Mouse (Mus musculus): ENCODE results near the gene Umodl1.

The Umodl1 gene

DNA sequence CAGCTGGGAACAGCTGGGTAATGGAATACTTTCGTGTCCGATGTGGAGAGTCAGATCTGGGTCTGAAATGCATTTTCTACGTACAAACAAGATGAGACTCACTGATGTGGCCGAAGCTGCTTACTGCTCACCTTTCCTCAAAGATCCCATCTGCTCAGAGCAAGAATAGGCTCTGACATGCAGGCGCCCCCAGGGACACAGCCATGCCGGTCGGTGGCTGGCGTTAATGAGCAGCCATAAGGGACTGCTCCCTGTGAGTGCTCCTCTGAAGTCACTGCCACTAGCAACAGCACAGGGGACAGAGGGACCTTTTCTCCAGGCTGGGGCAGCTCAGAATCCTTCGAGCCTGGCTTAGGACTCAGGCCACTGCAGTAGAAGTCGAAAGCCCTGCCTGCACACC, at the start of gene Umodl1:
Umodl1 (plus strand) TSS at position 301 of the 400 bp plus-strand sequence.
- no peak for DNase-seq

- DNase-seq, result no peak
Measured at GRCm38 (mm10) chr17:30907577-30907976, 46.9 kb upstream of the Umodl1 start.

DNA sequence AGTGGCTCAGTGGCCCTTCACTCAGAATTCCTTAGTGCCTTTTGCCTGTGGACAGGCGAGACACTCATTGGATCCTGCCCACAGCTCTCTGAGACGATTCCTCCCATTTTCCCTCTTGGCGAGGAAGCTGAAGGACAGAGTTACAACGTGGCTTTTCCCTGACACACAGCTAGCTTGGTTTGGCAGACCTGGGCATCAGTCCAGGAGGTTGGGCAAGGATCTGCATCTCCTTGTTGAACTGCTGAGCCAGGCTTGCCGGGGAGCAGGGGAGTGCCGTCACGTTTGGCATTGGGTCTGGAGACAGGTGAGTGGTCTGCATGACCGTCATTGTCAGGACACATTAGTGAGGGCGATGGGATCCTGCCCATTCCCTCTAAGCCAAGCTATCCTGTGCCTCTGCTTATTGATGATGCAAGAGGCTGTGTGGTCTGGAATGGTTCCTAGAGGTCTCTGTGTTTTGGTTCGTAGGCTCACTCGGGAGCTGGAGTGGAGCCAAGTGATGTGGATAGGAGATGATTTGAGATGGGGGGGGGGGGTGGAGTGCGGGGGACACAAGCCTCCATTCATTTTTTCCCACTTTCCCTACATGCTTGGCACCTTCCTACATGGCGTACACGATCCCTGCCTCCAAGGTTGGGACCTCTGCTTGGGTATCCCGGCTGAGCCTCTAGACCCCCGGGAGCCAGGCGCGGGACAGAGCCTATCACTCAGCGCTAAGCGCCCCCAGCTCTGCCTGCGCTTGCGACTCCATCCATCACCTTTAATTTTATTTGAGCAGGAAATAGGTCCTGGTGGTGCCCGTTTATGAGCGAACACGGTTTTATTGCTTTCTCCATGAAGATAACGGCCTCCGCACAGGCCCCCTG, 43.3 kb upstream of the Umodl1 start:
- no peak for DNase-seq

- no peak for DNase-seq
Measured at GRCm38 (mm10) chr17:30911732-30912088, 42.7 kb upstream of the Umodl1 start.

GRCm38 (mm10) chr17:30912536-30912935, 41.9 kb upstream of the Umodl1 start:
- no peak for DNase-seq

DNA sequence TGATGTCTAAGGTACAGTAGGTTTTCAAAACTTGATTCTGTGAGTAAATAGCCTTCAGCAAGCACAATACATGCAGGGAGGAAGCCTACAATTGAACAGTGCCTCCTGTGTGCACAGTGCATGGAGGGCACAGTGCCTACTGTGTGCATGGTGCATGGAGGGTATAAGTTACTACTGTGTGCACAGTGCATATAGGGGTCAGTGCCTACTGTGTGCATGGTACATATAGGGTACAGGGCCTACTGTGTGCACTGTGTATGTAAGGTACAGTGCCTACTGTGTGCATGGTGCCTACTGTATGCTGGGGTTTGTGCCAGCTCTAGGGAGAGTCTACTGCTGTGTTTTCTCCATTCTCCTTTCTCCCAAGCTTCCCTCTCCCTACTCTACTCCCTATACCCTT, 40.2 kb upstream of the Umodl1 start:
- no peak for DNase-seq

- DNase-seq, result no peak
Measured at GRCm38 (mm10) chr17:30923566-30923965, 30.9 kb upstream of the Umodl1 start.

GRCm38 (mm10) chr17:30930827-30931226, 23.6 kb upstream of the Umodl1 start:
- no peak for DNase-seq

GRCm38 (mm10) chr17:30932836-30933235, 21.6 kb upstream of the Umodl1 start:
- no peak for DNase-seq

DNA sequence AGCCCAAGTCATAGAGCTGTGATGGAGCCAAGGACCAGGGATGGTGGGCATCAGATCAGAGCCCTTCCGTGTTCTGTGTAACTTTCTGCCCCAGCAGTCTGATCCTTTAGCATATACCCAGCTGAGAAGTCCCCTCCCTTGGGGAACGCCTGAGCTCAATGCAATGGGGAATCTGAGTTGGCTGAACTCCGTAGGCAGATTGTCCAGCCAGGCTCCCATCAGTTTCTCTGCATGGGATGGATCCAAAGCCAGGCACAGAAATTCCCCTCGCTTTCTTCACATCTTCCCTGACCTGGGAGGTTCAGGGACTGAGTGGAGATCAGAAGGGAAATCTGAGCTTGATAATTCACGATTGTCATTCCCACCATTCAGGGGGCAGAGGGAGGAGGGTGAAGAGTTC, 19.1 kb upstream of the Umodl1 start:
- DNase-seq, result no peak

DNA sequence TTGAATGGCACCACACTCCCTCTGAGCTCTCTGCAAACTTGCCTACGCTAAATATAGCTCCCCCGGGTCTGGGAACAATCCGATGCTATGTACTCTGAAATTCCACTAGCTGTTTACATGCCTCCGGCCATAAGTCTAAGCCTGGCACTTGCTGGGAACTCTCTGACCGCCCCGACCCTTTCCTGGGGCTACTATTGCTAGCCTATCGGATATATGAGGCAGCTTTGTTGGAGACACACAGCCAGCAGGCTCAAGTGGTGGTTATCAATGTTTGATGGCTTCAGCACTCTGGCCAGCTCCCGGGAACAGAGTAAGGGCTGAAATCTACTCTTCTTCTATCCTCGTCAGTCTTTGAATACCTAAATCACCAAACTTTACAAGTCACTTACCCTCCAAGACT, 15.9 kb upstream of the Umodl1 start:
- DNase-seq, result no peak

DNA sequence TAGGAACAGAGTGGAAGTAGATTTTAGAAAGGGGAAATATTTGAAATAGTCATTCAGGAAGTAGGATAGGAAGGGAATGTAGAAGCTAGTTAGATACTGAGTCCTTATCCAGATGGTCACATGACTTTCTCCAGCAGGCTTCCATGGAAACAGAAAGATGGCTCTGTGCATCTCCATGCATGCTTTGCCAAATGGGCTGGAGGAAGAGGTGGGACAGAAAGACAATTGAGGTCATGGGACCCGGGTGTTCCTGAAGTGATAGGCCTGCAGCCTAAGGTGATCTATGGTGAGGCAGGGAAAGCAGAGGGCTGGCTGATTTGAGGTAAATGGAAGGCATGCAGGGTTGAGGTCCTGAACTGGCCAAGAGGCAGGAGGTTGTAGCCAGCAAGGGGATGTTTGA, 6.1 kb upstream of the Umodl1 start:
- DNase-seq, result no peak

DNA sequence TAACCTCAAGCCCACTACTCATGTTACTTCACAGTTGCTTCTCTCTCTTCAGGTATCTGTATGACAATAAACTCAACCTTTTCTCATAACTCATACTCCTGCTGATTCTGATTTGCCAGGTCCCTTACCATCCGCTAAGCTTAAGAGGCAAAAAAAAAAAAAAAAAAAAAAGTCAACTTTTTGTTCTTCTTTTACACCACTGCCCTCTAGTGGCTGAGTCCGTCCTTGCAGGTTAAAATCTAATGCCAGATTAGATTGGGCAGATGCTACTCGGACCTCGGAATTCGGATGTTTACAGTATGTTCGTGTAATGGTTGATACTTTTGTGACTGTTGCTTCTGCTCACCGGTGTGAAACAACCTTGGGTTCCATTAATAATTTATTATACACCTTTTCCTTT, 3.7 kb upstream of the Umodl1 start:
- peak; percentile 34 for DNase-seq

- DNase-seq, result no peak
Measured at GRCm38 (mm10) chr17:30951600-30951999, 2.8 kb upstream of the Umodl1 start.

GRCm38 (mm10) chr17:30961936-30962592, 7.6 kb downstream of the Umodl1 start:
- DNase-seq, result no peak

DNA sequence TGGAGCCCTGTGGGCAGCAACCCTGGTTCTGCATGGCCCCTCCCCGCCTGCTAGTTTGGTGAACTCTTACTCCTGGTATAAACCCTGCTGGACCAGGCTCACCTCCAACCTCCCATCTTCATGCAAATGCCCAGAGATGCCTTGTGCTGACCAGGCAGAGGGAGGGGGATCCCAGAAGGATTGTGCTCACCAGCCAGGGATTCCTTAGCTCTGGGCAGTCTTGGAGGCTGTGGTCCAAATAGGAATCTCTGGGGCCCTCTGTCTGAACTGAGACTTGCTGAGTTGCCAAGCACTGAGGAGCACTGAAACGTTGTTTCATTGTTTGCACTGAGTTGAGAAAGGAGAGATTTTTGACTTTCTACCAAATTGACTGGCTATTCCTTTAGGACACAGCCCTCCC, 8.4 kb downstream of the Umodl1 start:
- no peak for DNase-seq

GRCm38 (mm10) chr17:30969983-30970382, 15.5 kb downstream of the Umodl1 start:
- DNase-seq, result no peak

- peak; percentile 52 for DNase-seq
Measured at GRCm38 (mm10) chr17:30971877-30972276, 17.4 kb downstream of the Umodl1 start.

DNA sequence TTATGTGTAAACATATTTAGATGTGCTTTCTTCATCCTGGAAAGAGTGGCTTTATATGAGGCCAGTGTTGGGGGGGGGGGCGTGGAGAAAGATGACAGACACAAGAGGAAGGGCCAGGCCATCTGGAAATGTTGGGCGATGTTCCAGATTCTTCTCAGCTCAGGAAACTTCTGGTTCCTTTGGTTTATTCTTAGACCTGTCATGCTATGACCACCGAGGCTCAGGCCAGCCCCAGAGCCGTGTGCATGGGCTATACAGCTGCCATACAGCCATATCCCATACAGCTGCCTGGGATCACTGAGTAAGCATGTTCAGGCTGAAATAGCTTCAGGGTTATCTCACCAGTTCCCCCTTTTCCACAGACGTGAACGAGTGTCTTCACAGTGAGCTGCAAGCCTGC, 18.9 kb downstream of the Umodl1 start:
- DNase-seq, result no peak

DNA sequence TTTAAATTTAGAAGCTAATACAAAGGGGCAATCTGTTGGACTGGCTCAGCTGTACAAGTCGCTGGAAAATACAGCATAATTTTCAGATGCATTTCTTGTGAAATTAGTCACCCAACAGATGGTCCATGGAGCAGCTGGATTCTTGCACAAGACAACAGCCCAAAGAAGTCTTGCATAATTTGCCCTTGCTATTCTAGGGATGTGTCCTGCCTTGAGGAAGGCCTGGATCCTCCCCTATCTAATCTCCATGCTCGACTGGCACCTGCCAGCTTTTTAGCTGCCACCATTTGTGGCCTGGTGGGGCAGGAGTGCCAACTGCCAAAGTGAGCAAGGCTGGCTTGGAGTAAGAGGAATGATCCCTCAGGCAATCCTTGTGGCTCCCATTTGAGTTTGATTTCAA, 22.9 kb downstream of the Umodl1 start:
- DNase-seq, result peak; percentile 16

- no peak for DNase-seq
Measured at GRCm38 (mm10) chr17:30978556-30978955, 24.1 kb downstream of the Umodl1 start.

GRCm38 (mm10) chr17:30983521-30983920, 29.1 kb downstream of the Umodl1 start:
- no peak for DNase-seq

DNA sequence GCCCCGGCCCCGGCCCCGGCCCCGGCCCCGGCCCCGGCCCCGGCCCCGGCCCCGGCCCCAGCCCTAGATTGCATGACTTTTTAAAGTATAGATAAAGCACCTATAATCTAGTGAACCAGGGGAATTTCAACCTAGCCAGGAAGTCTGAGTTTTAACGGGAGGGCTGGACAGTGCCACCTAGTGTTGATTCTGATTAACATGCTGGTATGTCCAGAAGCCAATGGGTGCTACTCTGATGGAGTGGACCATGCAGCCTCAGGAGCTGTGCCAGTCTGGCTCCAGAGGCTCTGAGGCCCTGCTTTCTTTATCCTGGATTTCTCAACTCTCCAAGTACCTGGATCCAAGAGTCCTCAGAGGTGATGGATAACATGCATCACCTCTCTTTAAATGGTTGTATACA, 35.8 kb downstream of the Umodl1 start:
- no peak for DNase-seq

DNA sequence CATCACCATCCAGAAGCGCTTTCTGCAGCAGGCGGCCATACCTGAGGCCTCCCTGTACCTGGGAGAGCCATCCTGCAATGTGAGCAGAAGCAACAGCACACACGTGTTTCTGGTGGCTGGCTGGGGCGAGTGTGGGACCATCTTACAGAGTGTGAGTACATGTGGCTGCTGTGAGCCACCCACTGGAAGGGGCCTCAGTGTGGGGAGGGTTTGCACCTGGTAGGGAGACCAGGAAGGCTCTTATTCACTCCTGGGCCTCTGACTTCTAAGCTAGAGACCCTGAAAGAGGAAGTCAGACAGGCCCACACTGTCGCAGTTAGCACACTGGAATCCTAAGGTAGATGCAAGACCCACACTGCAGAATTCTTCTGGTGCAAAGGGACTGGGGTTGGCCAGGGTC, 41.9 kb downstream of the Umodl1 start:
- DNase-seq, result no peak

DNA sequence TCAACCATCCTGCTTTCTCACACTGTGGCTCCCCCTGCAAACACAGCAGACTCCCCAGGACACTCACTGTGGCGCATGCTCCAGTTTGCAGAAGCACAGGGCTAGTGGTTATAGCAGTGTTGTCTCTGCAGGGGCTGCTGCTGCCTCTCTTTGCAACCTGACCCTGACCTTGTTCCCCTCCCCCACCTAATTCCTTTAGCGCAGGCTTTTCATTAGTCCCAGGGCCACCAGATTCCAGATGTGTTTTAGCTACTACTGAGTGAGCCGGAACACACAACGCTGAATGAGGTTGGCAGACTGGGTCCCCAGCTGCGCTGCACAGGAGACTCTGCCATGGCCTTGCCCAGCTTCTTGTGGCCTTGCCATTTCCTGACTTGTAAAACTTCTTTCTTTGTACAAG, 46.5 kb downstream of the Umodl1 start:
- DNase-seq, result no peak

All from right cerebral cortex, postnatal 25 days (tissue).